Mouse (Mus musculus) layer of hippocampus, adult 9-10 months (tissue): ENCODE measurements around the gene Mrpl54.

Source experiments
- DNase-seq: peaks from one replicate; pipeline ENCODE4 v3.0.0; 2022; ENCODE audit warnings: low spot score

The Mrpl54 gene

GRCm38 (mm10) chr10:81261025-81261424, 5.7 kb downstream of the Mrpl54 start:
- no peak for DNase-seq

GRCm38 (mm10) chr10:81259225-81259884, 7.4 kb downstream of the Mrpl54 start:
- DNase-seq: no peak

GRCm38 (mm10) chr10:81257158-81258039, 9.3 kb downstream of the Mrpl54 start:
- DNase-seq: no peak

DNA sequence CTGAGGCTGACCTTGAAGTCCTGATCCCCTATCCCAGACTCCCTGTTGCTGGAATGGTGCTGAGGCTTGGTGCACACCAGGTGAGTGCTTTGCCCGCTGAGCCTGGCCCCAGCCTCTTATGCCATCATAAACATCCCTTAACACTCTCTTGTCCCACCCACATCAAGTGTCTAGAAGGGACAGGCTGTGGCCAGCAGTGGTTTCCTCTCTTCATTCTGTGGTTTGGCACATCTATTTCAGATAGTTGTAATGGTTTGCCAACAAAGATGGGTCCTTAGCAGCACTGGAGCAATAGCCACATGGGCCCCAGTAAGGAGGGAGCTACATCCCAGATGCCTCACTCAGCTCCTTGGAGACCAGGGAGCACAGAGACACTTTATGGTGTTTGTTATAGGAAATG, 11.8 kb downstream of the Mrpl54 start:
- no peak for DNase-seq

DNA sequence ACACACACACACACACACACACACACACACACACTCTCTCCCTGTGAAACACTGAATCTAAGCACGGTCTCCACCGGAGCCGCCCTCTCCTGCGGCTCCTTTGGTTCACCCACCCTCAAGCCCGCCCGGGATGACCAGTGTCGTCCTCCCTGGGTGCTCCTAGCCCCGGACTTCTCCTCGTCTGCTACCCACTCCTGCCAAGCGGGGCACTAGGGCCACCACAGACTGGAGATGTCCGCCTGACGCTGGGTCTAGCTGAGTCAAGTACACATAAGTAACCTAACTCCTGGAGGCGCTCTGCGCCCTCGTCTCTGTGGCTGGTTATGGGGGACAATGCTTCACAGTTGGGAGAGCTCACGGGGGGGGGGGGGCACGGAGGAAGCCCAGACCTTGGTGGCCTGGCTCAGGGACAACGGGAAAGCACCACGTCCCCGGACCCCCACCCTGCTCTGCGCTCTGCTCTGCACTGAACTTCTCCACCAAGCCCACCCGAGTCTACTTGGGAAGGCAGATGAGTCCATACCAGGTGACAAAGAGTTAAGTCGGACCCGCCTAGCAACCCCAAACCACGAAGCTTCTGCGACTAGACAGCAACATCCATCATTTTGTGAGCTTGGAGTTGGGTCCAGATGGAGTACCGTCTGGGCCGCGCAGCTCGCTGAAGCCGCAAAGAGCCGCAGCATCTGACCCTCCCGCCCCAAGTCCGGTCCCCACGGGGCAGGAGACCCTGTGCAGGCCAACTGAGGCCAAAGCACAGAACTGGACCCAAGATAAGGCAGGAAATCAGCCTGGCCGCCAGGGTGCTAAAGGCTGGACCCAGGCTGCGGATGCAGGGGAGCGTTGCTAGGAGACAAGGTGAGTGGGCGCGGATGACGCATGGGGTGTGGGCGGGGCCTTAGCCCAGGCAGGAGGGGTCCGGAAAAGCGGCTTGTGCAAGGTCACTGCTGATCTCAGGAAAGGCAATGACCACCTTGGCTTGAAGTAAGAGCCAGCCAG, 14.0 kb downstream of the Mrpl54 start, which contains the start of gene Matk:
Gene Matk, plus strand, starts transcription at position 512 of the 996 bp plus-strand sequence.
- DNase-seq: peak; percentile 72

- no peak for DNase-seq
Observed at GRCm38 (mm10) chr10:81249442-81249841, 17.3 kb downstream of the Mrpl54 start.

DNA sequence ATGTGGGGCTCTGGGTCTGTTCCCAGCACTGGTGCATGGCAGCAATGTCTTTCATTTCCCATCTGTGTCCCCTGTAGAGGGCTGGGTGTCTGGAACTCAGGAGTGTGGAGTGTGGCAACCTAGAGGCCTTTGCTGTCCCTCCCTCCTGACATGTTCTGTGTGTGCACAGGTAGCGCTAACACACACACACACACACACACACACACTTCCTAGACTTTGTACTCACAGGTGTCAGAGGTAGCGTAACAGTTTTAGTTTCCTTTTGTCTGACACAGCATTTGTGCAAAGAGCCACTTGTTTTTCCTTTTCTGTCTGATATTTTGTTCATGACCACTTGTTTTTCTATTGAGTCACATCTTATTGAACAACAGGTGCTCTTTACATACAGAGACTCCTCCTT, 18.9 kb downstream of the Mrpl54 start:
- no peak for DNase-seq

GRCm38 (mm10) chr10:81245166-81245565, 21.6 kb downstream of the Mrpl54 start:
- no peak for DNase-seq

- DNase-seq: no peak
Observed at GRCm38 (mm10) chr10:81244595-81244994, 22.1 kb downstream of the Mrpl54 start.

DNA sequence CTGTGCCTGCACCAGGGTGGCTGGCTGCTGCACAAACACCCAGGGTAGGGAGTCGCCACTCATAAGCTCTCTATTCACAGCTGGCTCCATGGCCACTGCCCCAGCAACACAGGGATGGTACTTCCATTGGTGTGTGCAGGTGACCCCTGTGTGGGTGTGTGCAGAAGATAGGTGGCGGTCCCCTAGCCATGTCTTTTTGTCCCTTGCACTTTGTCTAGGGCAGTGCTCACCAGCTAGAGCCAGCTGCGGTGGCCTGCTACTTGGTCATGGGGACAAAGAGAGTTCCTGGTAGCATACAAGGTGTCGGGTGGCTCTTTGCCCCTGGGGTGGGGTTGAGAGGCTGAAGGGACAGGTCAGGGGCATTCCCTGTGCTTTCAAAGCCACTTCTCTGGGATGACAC, 22.6 kb downstream of the Mrpl54 start:
- DNase-seq: no peak

DNA sequence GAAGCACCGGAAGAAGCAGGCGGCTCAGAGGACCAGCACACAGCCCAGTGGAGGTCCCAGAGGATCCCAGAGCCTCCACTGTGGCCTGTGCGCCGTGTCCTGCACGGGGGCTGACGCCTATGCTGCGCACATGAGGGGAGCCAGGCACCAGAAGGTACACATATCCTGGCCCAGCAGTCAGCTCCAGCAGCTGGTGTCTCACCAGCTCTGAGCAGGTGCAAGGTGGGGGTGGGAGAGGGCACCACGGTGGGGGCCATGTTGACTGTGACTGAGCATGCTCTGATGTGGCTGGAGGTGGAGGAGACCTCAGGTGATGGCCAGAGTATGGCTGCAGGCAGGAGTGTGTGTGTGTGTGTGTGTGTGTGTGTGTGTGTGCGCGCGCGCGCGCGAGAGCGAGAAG, 24.7 kb downstream of the Mrpl54 start:
- DNase-seq: no peak

DNA sequence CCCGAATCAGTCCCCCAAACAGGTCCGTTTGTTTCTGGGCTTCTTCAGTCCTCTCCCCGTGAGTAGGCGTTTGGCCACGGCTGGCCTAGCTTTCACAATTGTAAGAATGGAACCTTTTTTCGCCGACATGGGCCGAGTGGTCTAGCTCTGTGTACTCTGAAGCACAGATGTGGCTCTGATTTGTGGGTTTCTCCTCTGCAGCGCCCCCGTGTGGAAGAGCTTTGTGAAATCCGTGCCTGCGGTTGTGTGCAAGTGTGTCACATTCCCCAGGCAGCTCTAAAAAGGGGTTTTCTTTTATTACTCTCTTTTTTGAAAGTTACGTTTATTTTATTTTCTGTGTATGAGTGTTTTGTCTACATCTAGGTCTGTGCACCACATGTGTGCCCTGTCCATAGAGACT, 25.9 kb downstream of the Mrpl54 start:
- no peak for DNase-seq

DNA sequence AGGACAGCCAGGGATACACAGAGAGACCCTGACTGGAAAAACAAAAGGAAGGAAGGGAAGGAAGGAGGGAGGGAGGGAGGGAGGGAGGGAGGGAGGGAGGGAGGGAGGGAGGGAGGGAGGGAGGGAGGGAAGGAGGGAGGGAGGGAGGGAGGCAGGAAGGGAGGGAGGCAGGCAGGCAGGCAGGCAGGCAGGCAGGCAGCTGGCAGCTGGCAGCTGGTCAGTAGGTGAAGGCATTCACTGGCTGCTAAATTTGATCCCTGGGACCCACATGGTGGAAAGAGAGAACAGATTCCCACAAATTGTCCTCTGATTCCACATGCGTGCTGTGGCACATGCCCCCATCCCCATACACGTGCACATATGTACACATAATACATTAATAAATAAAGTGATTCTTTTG, 28.1 kb downstream of the Mrpl54 start:
- DNase-seq: no peak

GRCm38 (mm10) chr10:81236471-81237268, 30.1 kb downstream of the Mrpl54 start:
- DNase-seq: no peak

DNA sequence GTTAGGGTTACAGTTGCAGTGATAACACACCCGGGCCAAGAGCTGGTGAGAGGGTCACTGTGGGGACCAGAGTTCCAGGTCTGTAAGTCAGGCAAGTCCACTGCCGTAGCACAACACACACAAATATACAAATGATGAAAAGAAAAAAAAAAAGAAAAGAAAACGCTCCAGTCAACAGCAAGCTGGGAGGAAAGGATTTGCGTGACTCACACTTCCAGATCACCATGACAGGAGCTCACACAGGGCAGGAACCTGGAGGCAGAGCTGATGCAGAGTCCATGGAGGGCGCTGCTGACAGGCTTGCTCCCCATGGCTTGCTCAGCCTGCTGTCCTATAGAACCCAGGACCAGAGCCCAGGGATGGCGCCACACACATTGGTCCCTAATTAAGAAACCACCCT, 32.5 kb downstream of the Mrpl54 start:
- DNase-seq: no peak

DNA sequence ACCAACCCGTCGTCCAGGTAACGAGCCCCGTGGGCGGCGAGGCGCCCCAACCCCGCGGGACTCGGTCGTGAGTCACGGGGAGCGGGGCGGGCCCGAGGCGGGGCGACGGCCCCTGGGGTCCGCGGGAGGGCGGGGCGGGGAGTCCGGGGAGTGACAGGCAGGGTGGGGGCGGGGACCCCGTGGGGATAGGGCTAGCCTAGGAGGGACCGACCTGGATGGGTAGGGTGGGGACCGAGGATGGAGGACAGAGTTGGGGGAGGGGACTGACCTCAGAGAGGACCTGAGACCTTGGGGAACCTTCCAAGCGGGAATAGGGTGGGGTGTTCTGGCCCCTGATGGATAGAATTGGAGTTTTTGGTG, 33.5 kb downstream of the Mrpl54 start:
- no peak for DNase-seq

DNA sequence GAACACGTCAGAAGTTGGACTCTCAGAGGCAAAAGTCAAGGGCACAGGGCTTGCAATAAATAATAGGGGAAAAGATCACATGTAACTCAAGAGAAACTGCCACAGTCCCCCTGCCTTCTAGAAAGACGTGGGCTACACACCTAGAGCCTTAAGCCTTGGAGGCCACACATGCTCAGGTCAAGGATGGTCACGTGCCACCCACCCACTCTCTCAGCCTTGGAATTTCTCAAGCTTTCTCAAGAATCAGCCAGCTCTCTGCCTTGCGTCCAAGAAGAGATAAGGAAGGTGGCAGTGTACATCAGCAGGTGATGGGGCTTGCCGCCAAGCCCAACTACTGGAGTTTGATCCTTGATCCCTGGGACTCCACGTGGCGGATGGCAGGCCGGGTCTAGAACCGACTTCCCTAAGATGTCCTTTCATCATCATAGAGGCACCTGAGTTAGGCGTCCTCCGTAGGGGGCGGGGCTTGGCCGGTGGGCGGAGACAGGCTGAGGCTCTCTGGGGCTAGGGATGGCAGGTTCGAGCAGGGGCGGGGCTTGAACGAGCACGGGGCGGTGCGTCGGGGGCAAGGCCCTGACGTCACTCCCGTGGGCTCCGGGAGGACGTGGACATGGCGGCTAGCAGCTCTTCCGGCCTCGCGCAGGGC, 34.0 kb downstream of the Mrpl54 start, which contains the start of gene Zfr2:
Gene Zfr2, plus strand, starts transcription at position 576 of the 646 bp plus-strand sequence.
- peak; percentile 80 for DNase-seq

GRCm38 (mm10) chr10:81231436-81231835, 35.3 kb downstream of the Mrpl54 start:
- DNase-seq: no peak

DNA sequence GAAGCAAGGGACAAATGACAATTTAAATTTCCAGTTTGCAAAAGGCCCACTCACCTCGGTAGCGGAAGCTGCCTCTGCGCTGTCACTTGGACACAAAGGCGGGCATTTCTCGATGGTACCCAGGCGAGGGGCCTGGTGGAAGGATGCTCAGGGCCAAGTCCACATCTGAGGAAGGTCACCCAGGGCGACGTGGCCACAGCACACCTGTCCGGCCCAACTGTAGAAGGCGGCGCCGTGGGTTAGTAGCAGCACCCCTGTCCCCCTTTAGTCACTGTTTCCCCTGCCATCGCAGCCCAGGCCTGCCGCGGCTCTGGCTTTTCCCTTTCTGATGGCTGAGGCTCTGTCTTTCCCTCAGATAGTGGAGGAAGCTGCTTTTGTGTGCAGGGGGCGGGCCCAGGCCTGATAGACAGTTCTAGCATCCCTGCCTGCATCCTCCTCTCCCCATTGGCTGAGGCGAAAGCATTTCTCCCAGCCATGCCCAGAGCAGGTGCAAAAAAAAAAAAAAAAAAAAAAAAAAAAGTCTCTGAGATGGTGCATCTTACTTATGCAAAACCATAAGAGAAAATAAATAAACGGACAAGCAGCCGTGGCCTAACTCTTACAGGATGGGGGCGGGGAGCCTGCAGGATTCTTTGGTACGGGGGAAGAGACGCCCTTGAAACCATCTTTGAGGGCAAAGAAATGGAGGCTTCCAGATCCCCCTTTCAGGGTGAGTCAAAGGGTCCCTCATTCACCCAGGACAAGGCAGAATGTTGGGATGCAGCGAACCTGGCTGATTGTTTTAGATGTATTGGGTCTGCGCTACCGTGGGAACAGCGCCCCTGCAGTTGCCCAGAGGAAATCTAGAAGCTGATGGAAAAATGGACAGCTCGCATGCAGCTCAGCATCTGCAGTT, 36.0 kb downstream of the Mrpl54 start, which contains the start of gene Atcay:
Gene Atcay, minus strand, starts transcription at position 396 of the 895 bp plus-strand sequence.
- DNase-seq: no peak
